Mouse (Mus musculus) embryo, embryonic 11.5 days (tissue): ENCODE measurements around the gene Slc25a41.

ENCODE experiments used
- DNase-seq: peaks from one replicate; pipeline ENCODE4 v3.0.0-alpha.2; 2012; ENCODE audit warnings: low read depth, low spot score

Slc25a41 gene

GRCm38 (mm10) chr17:56990966-56991365 is 50.5 kb downstream of the Slc25a41 start:
- DNase-seq = no peak

GRCm38 (mm10) chr17:56990115-56990746 is 51.2 kb downstream of the Slc25a41 start, which contains the start of gene Clpp:
Gene Clpp, plus strand, starts transcription at chr17:56990305.
- DNase-seq = peak; percentile 88

GRCm38 (mm10) chr17:56989467-56990114 is 51.9 kb downstream of the Slc25a41 start:
- DNase-seq = peak; percentile 73

GRCm38 (mm10) chr17:56988921-56989430 is 52.5 kb downstream of the Slc25a41 start:
- no peak for DNase-seq

DNA sequence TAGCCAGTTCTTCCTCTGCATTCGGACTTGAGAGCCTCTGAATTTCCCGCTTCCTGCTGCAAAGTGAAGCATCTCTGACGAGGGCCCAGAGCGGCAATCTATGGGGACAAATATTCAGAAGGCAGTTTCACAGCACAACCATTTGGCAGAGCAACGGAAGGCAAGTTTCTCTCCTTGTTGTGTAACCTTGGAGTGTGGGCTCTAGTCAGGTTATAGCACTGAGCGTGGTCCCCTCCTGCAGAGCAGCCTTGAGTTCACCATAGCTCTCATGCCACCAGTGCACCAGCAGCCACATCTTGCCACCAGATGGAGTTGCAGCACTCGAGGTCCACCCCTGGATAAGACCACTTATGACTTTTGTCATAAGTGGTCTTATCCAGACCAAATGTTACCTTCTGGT is 53.0 kb downstream of the Slc25a41 start:
- no peak for DNase-seq

- DNase-seq = no peak
These were observed 55.2 kb downstream of the Slc25a41 start for GRCm38 (mm10) chr17:56986105-56986805.

GRCm38 (mm10) chr17:56985656-56986055 is 55.8 kb downstream of the Slc25a41 start:
- no peak for DNase-seq

- no peak for DNase-seq
These were observed 56.6 kb downstream of the Slc25a41 start for GRCm38 (mm10) chr17:56984886-56985285.
